Comparison of ENCODE assay signal across 12 mouse cellular contexts in genomic region chr17:25914295-25914694, GRCm38 (mm10). TPM values are rescaled to one million over a fixed set of nuclear protein-coding genes. Genes with fewer than 3 reads are reported as not detected.
DNase-seq lines count a peak whose midpoint lies in the region; ATAC-seq and TF ChIP-seq lines count a peak whose summit lies in the region.
"Had no signal": no experiment of that assay in that cellular context is flagged by ENCODE, and none has a peak within 500 bp of the region (broad histone marks: within the 10 kb centered on the region; RNA-seq: fewer than 3 reads in every experiment).

No protein-coding gene starts in this region.

- TF ChIP-seq EP300 in heart, adult 2 months (IDR thresholded peaks at IDR 0.05; ENCODE audit: insufficient read depth, low read depth, low read length) = no peak

- H3K9me3 ChIP-seq in neural tube, embryonic 15.5 days (replicated peaks) = no peaks in the 10 kb centered on the region
- H3K9me3 ChIP-seq: hindbrain, embryonic 10.5 days; limb, embryonic 13.5 days; stomach, embryonic 15.5 days had no signal

- TF ChIP-seq CTCF in heart, adult 2 months (IDR thresholded peaks at IDR 0.05) = no peak
- TF ChIP-seq CTCF in layer of hippocampus, adult 2 months (conservative IDR thresholded peaks at IDR 0.05) = no peak

- no peaks in the 10 kb centered on the region for H3K27me3 ChIP-seq in heart, adult 2 months (ENCODE audit: control insufficient read depth, insufficient read depth, low read length)
- no peaks in the 10 kb centered on the region for H3K27me3 ChIP-seq in neural tube, embryonic 15.5 days (replicated peaks)
- H3K27me3 ChIP-seq: limb, embryonic 13.5 days; stomach, embryonic 15.5 days had no signal

- no peak for DNase-seq in heart, adult 2 months
- no peak for DNase-seq in heart, postnatal 4 days
- DNase-seq in layer of hippocampus, adult 2 months (ENCODE audit: low spot score in 2 of 2) = no peak
- no peak for DNase-seq in layer of hippocampus, adult 9-11 months
- peak; percentile 59 for DNase-seq in brain, adult 2 months (ENCODE audit: low read depth, low spot score)
- DNase-seq: kidney, adult 11 months had no signal

- H3K9ac ChIP-seq in heart, adult 2 months (ENCODE audit: low read depth, low read length) = 0 out of 2 replicates have a peak overlapping the region, but pooled peaks have one; percentile 14
- H3K9ac ChIP-seq in neural tube, embryonic 15.5 days (replicated peaks) = no peak overlapping the region
- H3K9ac ChIP-seq: limb, embryonic 13.5 days; stomach, embryonic 15.5 days had no signal

- 36% methylated on average over 4 of the region's 4 CpGs for WGBS in heart, adult 2 months
- WGBS in macrophage (ENCODE audit: missing documents) = 52% methylated on average over 4 of the region's 4 CpGs
- 94% methylated on average over 4 of the region's 4 CpGs for WGBS in neural tube, embryonic 15.5 days

- TF ChIP-seq POLR2A in heart, adult 2 months (IDR thresholded peaks at IDR 0.05; ENCODE audit: insufficient read depth, low read depth, low read length) = no peak

- H3K4me1 ChIP-seq in heart, adult 2 months (ENCODE audit: control insufficient read depth, insufficient read depth, low read length) = peaks cover 27% of the 10 kb centered on the region
- H3K4me1 ChIP-seq in neural tube, embryonic 15.5 days = peaks cover 38% of the 10 kb centered on the region

- H3K4me3 ChIP-seq in heart, adult 2 months = no peak overlapping the region
- no peak overlapping the region; the same call in 1 of the 2 replicates for H3K4me3 ChIP-seq in layer of hippocampus, adult 2 months
- no peak overlapping the region for H3K4me3 ChIP-seq in macrophage (ENCODE audit: inconsistent target)
- no peak overlapping the region for H3K4me3 ChIP-seq in neural tube, embryonic 15.5 days (replicated peaks)
- H3K4me3 ChIP-seq: hindbrain, embryonic 10.5 days; limb, embryonic 13.5 days; stomach, embryonic 15.5 days had no signal

- intact Hi-C loops in heart, adult 2 months (cut with DNase I) = no loop called here

- no peak overlapping the region for H3K4me2 ChIP-seq in neural tube, embryonic 15.5 days
- H3K4me2 ChIP-seq: limb, embryonic 13.5 days; stomach, embryonic 15.5 days had no signal

- H3K36me3 ChIP-seq in heart, adult 2 months (ENCODE audit: control insufficient read depth, insufficient read depth, low read length) = no peaks in the 10 kb centered on the region; the same call in none of the 2 replicates
- H3K36me3 ChIP-seq in macrophage (ENCODE audit: inconsistent target) = no peaks in the 10 kb centered on the region; the same call in 1 of the 2 replicates
- peaks cover 6% of the 10 kb centered on the region; the same call in 1 of the 2 replicates for H3K36me3 ChIP-seq in neural tube, embryonic 15.5 days

- no peak for ATAC-seq in neural tube, embryonic 15.5 days (ENCODE audit: low FRiP score)

- peak overlapping the region; percentile 86 for H3K27ac ChIP-seq in heart, adult 2 months
- peak overlapping the region; percentile 86 for H3K27ac ChIP-seq in layer of hippocampus, adult 2 months
- H3K27ac ChIP-seq in macrophage = peak overlapping the region; percentile 99
- H3K27ac ChIP-seq in neural tube, embryonic 15.5 days (replicated peaks) = no peak overlapping the region
- H3K27ac ChIP-seq: hindbrain, embryonic 10.5 days; limb, embryonic 13.5 days; stomach, embryonic 15.5 days had no signal

- H3K79me2 ChIP-seq in heart, adult 2 months (replicated peaks; ENCODE audit: control insufficient read depth, insufficient read depth, low read length) = peaks cover 8% of the 10 kb centered on the region
- peaks cover 97% of the 10 kb centered on the region for H3K79me2 ChIP-seq in macrophage (ENCODE audit: inconsistent target)

RNA-seq across cellular contexts. Expression of gene Rab40c, which starts 5.2 kb away (rescaled TPM):
- 10 to 100 TPM; 15.2 to 17.6 TPM for total RNA-seq in heart, adult 2 months (2021)
- 20.5 and 33.8 TPM in 2 replicates for polyA plus RNA-seq in heart, adult 2 months (2012; rRNA removed)
- 10 to 100 TPM; 16.1 to 16.6 TPM for total RNA-seq in heart, postnatal 4 days (2021)
- total RNA-seq in layer of hippocampus, adult 2 months (2021) = 10 to 100 TPM; 50.1 to 51.1 TPM
- 10 to 100 TPM in 19 of 26 experiments, 1 to 10 TPM in 7; 3.7 to 49.3 (median 19.0) TPM for total RNA-seq in macrophage (2018; cell fraction: chromatin; rRNA removed)
- total RNA-seq in macrophage (2018; cell fraction: cytosol; rRNA removed) = 10 to 100 TPM in 20 of 26 experiments, 1 to 10 TPM in 6; 2.9 to 29.4 (median 21.0) TPM
- total RNA-seq in macrophage (2018; cell fraction: nucleus; rRNA removed) = 10 to 100 TPM in 18 of 26 experiments, 1 to 10 TPM in 8; 3.9 to 51.0 (median 18.0) TPM
- polyA plus RNA-seq in macrophage (2018) = 13.7 to 21.8 TPM (median 16.8 TPM) in 3 replicates
- 46.2 and 50.5 TPM in 2 replicates for polyA plus RNA-seq in neural tube, embryonic 15.5 days (2015; fragmentation: Nextera tagmentation; extraction: Ambion mirVana)

RNA-seq across cellular contexts. Expression of gene Pigq, which starts 30.4 kb away (rescaled TPM):
- total RNA-seq in heart, adult 2 months (2021) = 10 to 100 TPM; 40.8 to 48.7 TPM
- polyA plus RNA-seq in heart, adult 2 months (2012; rRNA removed) = 74.7 and 115 TPM in 2 replicates
- 10 to 100 TPM; 86.0 to 89.4 TPM for total RNA-seq in heart, postnatal 4 days (2021)
- total RNA-seq in layer of hippocampus, adult 2 months (2021) = 100 to 1,000 TPM; 120 TPM
- 100 to 1,000 TPM in 1 of 26 experiments, 10 to 100 TPM in 25; 34.6 to 103 (median 67.2) TPM for total RNA-seq in macrophage (2018; cell fraction: chromatin; rRNA removed)
- total RNA-seq in macrophage (2018; cell fraction: cytosol; rRNA removed) = 10 to 100 TPM; 24.0 to 39.3 (median 30.9) TPM
- 100 to 1,000 TPM in 1 of 26 experiments, 10 to 100 TPM in 25; 23.7 to 103 (median 51.1) TPM for total RNA-seq in macrophage (2018; cell fraction: nucleus; rRNA removed)
- polyA plus RNA-seq in macrophage (2018) = 33.1 to 43.2 TPM (median 35.1 TPM) in 3 replicates
- 71.9 and 78.2 TPM in 2 replicates for polyA plus RNA-seq in neural tube, embryonic 15.5 days (2015; fragmentation: Nextera tagmentation; extraction: Ambion mirVana)

RNA-seq across cellular contexts. Expression of gene Nhlrc4, which starts 30.5 kb away (rescaled TPM):
- total RNA-seq in heart, adult 2 months (2021) = under 1 TPM; 0.10 to 0.30 TPM
- polyA plus RNA-seq in heart, adult 2 months (2012; rRNA removed) = 0.15 and 2.8 TPM in 2 replicates
- not detected for total RNA-seq in heart, postnatal 4 days (2021)
- 1 to 10 TPM; 1.3 to 1.5 TPM for total RNA-seq in layer of hippocampus, adult 2 months (2021)
- not detected for total RNA-seq in macrophage (2018; cell fraction: chromatin; rRNA removed)
- total RNA-seq in macrophage (2018; cell fraction: cytosol; rRNA removed) = not detected
- not detected for total RNA-seq in macrophage (2018; cell fraction: nucleus; rRNA removed)
- not detected in 3 replicates for polyA plus RNA-seq in macrophage (2018)
- polyA plus RNA-seq in neural tube, embryonic 15.5 days (2015; fragmentation: Nextera tagmentation; extraction: Ambion mirVana) = not detected in 2 replicates
- polyA plus RNA-seq: limb, embryonic 13.5 days; urinary bladder, adult 2 months had no signal

RNA-seq across cellular contexts. Expression of gene Wfikkn1, which starts 33.6 kb away (rescaled TPM):
- under 1 TPM; 0.50 to 0.82 TPM for total RNA-seq in heart, adult 2 months (2021)
- polyA plus RNA-seq in heart, adult 2 months (2012; rRNA removed) = 0.29 and 0.44 TPM in 2 replicates
- total RNA-seq in heart, postnatal 4 days (2021) = 1 to 10 TPM in 1 of 2 experiments, under 1 TPM in 1; 0.70 to 1.1 TPM
- total RNA-seq in layer of hippocampus, adult 2 months (2021) = 1 to 10 TPM; 1.7 to 2.8 TPM
- total RNA-seq in macrophage (2018; cell fraction: chromatin; rRNA removed) = 10 to 100 TPM in 5 of 26 experiments, 1 to 10 TPM in 14, under 1 TPM in 6, not detected in 1; 0.44 to 13.6 (median 3.1) TPM
- total RNA-seq in macrophage (2018; cell fraction: cytosol; rRNA removed) = under 1 TPM in 18 of 26 experiments, not detected in 8; 0.03 to 0.83 (median 0.18) TPM
- total RNA-seq in macrophage (2018; cell fraction: nucleus; rRNA removed) = 10 to 100 TPM in 2 of 26 experiments, 1 to 10 TPM in 15, under 1 TPM in 6, not detected in 3; 0.24 to 12.0 (median 2.4) TPM
- polyA plus RNA-seq in macrophage (2018) = 0.13 to 0.32 TPM (median 0.20 TPM) in 3 replicates
- 0.47 and 0.52 TPM in 2 replicates for polyA plus RNA-seq in neural tube, embryonic 15.5 days (2015; fragmentation: Nextera tagmentation; extraction: Ambion mirVana)

RNA-seq across cellular contexts. Expression of gene A930017K11Rik, which starts 38.1 kb away (rescaled TPM):
- under 1 TPM; 0.27 to 0.37 TPM for total RNA-seq in heart, adult 2 months (2021)
- polyA plus RNA-seq in heart, adult 2 months (2012; rRNA removed) = 0.44 and 0.61 TPM in 2 replicates
- not detected for total RNA-seq in heart, postnatal 4 days (2021)
- under 1 TPM; 0.41 to 0.64 TPM for total RNA-seq in layer of hippocampus, adult 2 months (2021)
- total RNA-seq in macrophage (2018; cell fraction: chromatin; rRNA removed) = not detected
- not detected for total RNA-seq in macrophage (2018; cell fraction: cytosol; rRNA removed)
- total RNA-seq in macrophage (2018; cell fraction: nucleus; rRNA removed) = under 1 TPM in 1 of 26 experiments, not detected in 25; 0.25 TPM
- polyA plus RNA-seq in macrophage (2018) = not detected in 3 replicates
- 0.24 TPM in 1 of 2 replicates, not detected in the other for polyA plus RNA-seq in neural tube, embryonic 15.5 days (2015; fragmentation: Nextera tagmentation; extraction: Ambion mirVana)
